Mouse (Mus musculus) left cerebral cortex, adult 8-10 months (tissue): Measurements from ENCODE around the gene Fam199x. TPM values are rescaled to one million over a fixed set of nuclear protein-coding genes. Genes with fewer than 3 reads are reported as not detected.
A peak's percentile ranks its signal among the peaks of the same experiment; 100 is the strongest.

ENCODE experiments used
- DNase-seq, 2 experiments: peaks; one replicate each; pipeline ENCODE4 v3.0.0; 2022; ENCODE audit warnings: low spot score in 2 of 2
- total RNA-seq, 4 experiments: library from RNA; stranded (reverse); gene quantifications; 2 replicates each; pipeline ENCODE4 v1.2.4; 2022

Fam199x gene
- 10 to 100 TPM in 3 of 4 experiments, 1 to 10 TPM in 1; 9.7 to 11.0 (median 10.4) TPM for total RNA-seq

DNA sequence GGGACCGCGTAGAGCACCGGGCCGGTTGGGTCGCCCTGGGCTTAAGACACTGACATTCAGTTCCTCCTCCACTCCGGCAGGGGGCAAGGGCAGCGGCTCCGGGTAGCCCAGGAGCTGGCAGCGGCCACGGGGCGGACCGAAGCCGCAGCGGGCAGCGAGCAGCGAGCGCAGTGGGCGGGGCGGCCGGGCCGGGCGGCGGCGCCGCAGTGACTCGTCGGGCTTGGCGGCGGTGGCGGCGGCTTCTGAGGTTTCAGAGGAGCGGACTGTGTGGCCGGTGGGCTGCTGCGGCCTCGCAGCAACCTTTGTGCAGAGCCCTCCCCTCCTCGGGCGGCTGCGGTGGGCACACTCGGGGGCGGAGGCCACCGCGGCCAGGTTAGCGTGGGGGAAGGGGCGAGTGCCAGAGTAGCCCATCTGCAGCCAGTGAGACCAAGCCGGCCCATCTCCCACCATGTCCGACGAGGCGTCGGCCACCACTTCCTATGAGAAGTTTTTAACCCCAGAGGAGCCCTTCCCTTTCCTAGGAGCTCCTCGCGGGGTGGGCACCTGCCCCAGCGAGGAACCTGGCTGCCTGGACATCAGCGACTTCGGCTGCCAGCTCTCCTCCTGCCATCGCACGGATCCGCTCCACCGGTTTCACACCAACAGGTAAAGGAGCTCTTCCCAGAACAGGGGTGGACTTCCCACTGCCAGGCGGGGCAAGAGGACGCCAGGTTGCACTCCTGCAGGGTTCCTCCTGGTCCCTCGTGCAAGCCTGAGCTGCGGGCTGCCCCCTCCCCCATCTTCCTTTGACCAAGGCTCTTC, at the start of gene Fam199x:
TSS of gene Fam199x (plus strand) at position 170 of the 801 bp plus-strand sequence.
- DNase-seq, result peak; percentile 23 to 53

GRCm38 (mm10) chrX:137015099-137015709, 34.2 kb upstream of the Fam199x start:
- DNase-seq, result no peak

DNA sequence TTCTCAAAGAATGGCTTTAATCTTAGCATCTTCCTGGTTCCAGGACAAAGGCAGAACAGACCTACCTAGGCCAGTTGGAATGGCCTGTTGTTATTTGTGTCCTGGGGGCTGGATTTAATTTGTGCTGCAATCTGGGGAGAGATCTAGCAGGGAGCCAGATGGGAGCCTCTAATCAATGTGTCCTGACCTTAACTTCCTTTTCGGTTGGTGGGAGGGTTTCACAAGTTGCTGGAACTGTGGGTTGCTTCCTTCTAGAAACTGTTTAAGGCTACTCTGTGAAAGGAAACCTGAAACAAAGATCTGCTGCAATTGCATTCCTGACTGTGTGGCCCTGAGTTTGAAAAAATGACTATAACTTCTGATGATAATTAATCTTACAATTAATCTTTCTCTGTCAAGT, 31.7 kb upstream of the Fam199x start:
- DNase-seq, result no peak

GRCm38 (mm10) chrX:137019310-137019709, 30.1 kb upstream of the Fam199x start:
- no peak for DNase-seq

GRCm38 (mm10) chrX:137030916-137031315, 18.5 kb upstream of the Fam199x start:
- DNase-seq, result no peak

GRCm38 (mm10) chrX:137031726-137032125, 17.7 kb upstream of the Fam199x start:
- DNase-seq, result no peak

GRCm38 (mm10) chrX:137034322-137034721, 15.1 kb upstream of the Fam199x start:
- DNase-seq, result no peak

- no peak for DNase-seq
Observed at GRCm38 (mm10) chrX:137037470-137037999, 11.9 kb upstream of the Fam199x start.

DNA sequence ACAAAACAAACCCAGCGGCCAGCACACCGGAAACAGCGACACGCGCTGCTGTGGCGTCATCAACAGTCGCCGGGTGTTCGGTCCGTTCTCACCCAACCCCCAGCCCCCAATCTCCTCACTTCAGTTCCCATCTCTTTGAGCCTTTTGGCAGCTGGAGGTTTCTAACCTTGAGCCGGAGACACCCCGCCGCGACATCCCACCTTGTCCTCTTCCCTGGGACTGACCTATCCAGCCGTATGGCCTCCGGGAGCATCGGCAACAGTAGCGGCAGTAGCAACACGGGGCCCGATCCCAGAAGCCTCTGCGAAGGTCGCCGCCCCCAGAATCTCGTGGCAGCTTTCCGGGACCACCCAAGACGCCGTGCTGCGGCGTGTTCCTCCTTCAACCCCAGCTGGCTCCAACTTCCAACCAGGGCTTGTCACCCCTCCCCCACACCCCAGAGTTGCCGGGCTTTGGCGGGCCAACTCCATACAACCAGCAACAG, 11.4 kb upstream of the Fam199x start, which contains the start of gene Slc25a53:
TSS of gene Slc25a53 (minus strand) at position 303 of the 484 bp plus-strand sequence.
- peak; percentile 77 to 78 for DNase-seq

- DNase-seq, result no peak
Observed at GRCm38 (mm10) chrX:137038502-137038901, 10.9 kb upstream of the Fam199x start.

DNA sequence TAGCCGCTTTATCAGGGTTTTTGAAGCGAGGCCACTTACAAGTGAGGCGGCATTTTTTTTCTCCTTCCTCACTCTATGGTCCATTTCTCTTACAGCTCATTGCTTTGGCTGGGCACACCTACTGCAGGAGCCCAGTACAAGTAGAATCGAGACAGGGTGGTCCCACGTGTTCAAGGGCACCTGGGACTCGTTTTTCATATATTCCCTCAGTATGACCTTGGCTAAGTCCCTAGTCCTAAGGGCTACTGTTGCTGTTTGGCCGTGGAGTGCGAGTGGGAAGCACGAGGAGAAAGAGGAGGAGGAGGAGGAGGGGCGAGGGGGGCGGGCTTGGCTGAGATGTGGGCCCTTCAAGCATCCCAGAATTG, 352 bp upstream of the Fam199x start:
- DNase-seq, result peak in 1 of 2 experiments; percentile 5

- DNase-seq, result peak in 1 of 2 experiments; percentile 23
Observed at GRCm38 (mm10) chrX:137063202-137063601, 13.8 kb downstream of the Fam199x start.

DNA sequence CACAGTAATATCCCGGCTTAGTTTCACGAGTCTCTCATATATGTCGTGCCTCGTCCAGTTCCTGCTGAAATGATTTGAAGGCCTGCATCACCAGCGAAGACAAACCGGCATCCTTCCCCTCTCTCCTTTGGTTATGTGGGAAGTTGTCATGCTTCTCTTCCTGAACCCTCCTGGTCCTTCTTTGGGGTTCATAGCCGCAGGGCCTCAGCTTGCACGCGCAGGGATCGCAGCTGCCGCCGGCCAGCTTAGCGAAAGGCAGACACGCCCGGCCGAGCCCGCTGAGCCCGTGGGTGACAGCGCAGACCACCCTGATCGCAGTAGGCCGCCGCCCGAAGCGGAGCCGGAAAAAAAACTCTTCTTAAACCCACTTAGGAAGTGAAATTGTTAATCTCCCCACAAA, 55.1 kb downstream of the Fam199x start:
- DNase-seq, result no peak

GRCm38 (mm10) chrX:137106498-137106897, 57.1 kb downstream of the Fam199x start:
- no peak for DNase-seq

GRCm38 (mm10) chrX:137118097-137118746, 68.8 kb downstream of the Fam199x start:
- DNase-seq, result no peak

GRCm38 (mm10) chrX:137119675-137120423, 70.5 kb downstream of the Fam199x start:
- no peak for DNase-seq

DNA sequence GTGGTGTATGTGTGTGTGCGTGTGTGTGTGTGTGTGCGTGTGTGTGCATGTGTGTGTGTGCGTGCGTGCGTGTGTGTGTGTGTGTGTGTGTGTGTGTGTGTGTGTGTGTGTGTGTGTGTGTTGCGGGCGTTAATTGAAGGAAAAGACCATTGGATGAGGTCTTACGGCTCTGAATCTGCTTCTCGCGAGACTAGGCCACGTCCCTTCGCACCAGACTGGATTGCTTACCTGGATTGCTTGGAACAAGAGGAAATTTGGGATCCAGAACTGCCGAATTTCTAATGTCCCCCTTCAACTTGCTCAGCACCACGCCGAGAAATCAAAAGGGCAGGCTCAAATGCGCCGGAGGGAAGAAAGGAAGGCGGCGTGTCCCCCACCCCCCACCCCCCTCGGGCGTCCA, 72.3 kb downstream of the Fam199x start, which contains the start of gene Esx1:
TSS of gene Esx1 (minus strand) at position 366 of the 400 bp plus-strand sequence.
- no peak for DNase-seq

DNA sequence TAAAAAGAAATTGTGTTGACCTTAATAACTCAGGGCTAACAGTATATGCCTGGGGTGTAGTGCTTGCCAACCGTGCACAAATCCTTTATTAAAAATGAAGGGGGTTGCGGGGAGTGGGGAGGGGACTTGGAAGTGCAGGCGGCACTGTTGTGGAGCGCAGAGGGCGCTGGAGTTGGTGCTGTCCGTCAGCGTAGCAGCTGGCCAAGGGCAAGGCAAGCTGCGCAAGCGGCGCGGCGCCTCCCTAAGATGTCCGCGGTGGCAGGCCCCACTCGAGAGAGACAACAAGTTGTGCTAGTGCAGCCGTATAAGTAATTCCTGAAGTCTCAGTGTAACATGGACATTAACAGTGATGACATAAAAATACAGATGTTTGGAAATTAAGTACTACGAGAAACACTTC, 78.1 kb downstream of the Fam199x start:
- no peak for DNase-seq
